Mouse (Mus musculus) granulocyte monocyte progenitor cell, adult 5-6 weeks (primary cell): ENCODE results near the gene G530012D18Rik. TPM values are rescaled to one million over a fixed set of nuclear protein-coding genes. Genes with fewer than 3 reads are reported as not detected.
"Not testable (repeated sequence)": the region's sequence is repeated elsewhere in the genome, so short reads cannot be mapped to it uniquely, and the experiment has no call there.

ENCODE experiments used
- ATAC-seq: replicated peaks from 2 replicates; pipeline ENCODE4 v1.8.0; 2016; ENCODE audit warnings: mild to moderate bottlenecking, moderate TSS enrichment, inconsistent platforms; ENCODE audit not compliant: poor library complexity, severe bottlenecking
- total RNA-seq, 2 experiments: library from RNA; stranded (forward) in 1 of 2; stranded (reverse) in 1 of 2; fragments of 200-712, 200-1000 nt in 1 of 2; fragments of >200 nt in 1 of 2; fragmentation: Nextera tagmentation in 1 of 2; gene quantifications; 2 replicates each; pipeline ENCODE4 v1.2.3; 2014 to 2017

The G530012D18Rik gene
- total RNA-seq, 2 experiments from 2014 or later, result not detected

DNA sequence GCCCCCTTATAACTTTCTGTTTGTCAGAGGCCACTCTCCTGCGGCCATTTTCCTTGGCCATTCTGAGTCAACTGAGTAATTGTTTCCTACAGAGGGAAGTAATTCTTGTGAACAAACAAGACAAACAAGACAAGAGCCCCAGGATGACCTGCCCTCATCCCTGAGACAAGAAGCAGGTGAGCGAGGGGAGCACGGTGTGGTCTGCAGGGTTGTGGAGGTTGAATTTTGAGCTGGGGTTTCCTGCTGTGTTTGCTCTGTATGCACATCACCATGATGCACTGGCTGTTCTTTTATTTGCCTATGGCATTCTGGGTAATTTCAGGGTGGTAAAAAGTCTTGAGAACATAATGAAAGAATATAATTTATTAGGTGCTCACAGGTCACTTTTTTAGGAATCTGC, 39.6 kb downstream of the G530012D18Rik start:
- ATAC-seq, result not testable (repeated sequence)

DNA sequence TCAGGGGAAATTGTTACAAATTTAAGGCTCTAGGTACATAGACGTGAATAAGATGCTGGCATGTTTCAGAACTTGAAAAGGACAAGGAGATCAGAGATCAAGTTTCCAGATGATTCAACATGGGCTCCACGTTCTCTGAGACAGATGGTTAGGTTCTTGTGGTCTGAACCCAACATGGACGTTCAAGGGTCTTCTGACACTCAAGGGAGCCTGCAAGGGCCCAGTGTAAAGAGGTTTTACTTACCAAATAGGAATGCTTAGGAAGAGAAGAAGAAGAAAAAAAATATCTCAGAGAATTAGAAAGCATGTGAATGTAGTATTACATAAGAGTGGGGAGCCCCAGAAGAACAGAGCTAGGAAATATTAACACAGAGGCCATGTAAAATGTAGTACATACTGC, 40.3 kb downstream of the G530012D18Rik start:
- ATAC-seq, result not testable (repeated sequence)

DNA sequence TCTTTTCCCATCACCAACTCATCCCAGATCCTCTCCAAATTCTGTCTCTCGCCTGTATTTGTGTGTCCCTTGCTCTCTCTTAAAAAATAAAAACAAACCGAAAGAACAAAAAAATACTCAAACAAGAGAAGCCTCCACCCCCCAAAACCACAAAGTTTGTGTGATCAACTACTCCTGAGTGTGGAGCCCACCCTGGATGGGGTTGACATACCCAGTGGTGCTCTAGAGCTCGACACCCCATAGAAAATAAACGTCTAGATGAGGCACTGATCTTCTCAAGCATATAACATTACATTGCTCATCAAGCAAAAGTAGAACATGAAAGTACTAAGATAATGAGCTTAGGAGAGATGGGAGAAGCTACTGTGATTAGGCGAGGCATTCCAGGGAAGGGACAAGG, 41.7 kb downstream of the G530012D18Rik start:
- not testable (repeated sequence) for ATAC-seq

DNA sequence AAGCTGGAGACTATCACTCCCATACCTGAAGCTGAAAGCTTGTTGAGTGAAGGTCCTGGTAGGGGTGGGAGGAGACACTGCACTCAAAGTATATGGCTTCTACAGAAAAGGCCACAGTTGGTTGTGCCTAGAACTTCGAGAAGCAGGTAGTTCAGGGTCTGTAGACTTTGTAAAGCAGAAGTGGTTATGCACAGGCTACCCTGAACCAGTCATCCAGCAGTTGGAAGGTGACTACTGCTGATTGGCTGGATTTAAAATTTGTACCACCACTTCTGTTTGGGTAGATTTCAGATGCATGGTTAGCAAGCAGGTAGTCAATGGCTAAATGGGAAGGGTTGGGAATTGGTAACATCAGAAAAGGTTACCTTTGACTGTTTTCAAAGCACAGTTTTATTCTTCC, 43.2 kb downstream of the G530012D18Rik start:
- not testable (repeated sequence) for ATAC-seq

Other genes with a start within 250 kb of the G530012D18Rik start
- gene Sp110, start 23.1 kb downstream of the G530012D18Rik start, total RNA-seq (2014; fragmentation: Nextera tagmentation), result 136 and 150 TPM in 2 replicates
- 117 and 120 TPM in 2 replicates for gene Sp110, start 23.1 kb downstream of the G530012D18Rik start, total RNA-seq (2017)
- gene Sp140, start 24.7 kb downstream of the G530012D18Rik start, total RNA-seq (2014; fragmentation: Nextera tagmentation), result 69.0 and 70.3 TPM in 2 replicates
- 58.8 and 66.9 TPM in 2 replicates for gene Sp140, start 24.7 kb downstream of the G530012D18Rik start, total RNA-seq (2017)
- 109 and 124 TPM in 2 replicates for gene Sp100, start 74.3 kb downstream of the G530012D18Rik start, total RNA-seq (2014; fragmentation: Nextera tagmentation)
- gene Sp100, start 74.3 kb downstream of the G530012D18Rik start, total RNA-seq (2017), result 68.7 and 78.7 TPM in 2 replicates
- 105 and 129 TPM in 2 replicates for gene A630001G21Rik, start 203.0 kb downstream of the G530012D18Rik start, total RNA-seq (2014; fragmentation: Nextera tagmentation)
- 77.1 and 79.8 TPM in 2 replicates for gene A630001G21Rik, start 203.0 kb downstream of the G530012D18Rik start, total RNA-seq (2017)
- 76.6 and 78.8 TPM in 2 replicates for gene Cab39, start 217.8 kb downstream of the G530012D18Rik start, total RNA-seq (2014; fragmentation: Nextera tagmentation)
- gene Cab39, start 217.8 kb downstream of the G530012D18Rik start, total RNA-seq (2017), result 124 and 141 TPM in 2 replicates